Mouse (Mus musculus) olfactory bulb, adult 2 months (tissue): ENCODE data around the gene Sema7a.

ENCODE experiments used
- CTCF ChIP-seq: fragments of 200-500 bp; IDR thresholded peaks from 2 replicates; pipeline ENCODE4 v1.5.1; 2012; ENCODE audit warnings: low read depth, mild to moderate bottlenecking, low read length, moderate library complexity; ENCODE audit not compliant: insufficient read depth
- POLR2A ChIP-seq: fragments of 200-500 bp; IDR thresholded peaks from 2 replicates; pipeline ENCODE4 v1.6.1; 2012; ENCODE audit warnings: mild to moderate bottlenecking, low read depth, low read length, moderate library complexity; ENCODE audit not compliant: insufficient read depth

DNA sequence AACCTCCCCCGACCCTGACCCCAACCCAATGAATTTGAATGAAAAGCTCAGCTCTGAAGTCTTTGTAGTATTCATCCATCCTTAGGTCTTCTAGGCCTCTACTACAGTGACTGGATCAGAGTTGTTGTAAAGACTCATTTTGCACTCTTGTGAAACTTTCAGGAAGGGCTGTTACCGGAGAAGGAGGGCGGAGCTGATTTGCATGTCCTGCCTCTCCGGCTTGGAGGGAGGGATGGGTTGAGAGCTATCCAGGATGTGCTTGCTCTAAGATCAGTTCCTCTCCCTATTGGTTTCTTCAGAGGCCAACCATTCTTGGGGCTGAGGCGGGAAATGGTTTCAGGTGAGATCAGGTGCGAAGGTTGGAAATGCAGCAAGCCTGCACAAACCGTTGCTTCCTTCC lies 71.1 kb downstream of the Sema7a start:
- TF ChIP-seq CTCF = no peak
- TF ChIP-seq POLR2A = no peak
